Mouse (Mus musculus): ENCODE data around the gene Aldh3b1. TPM values are rescaled to one million over a fixed set of nuclear protein-coding genes. Genes with fewer than 3 reads are reported as not detected.
A peak's percentile ranks its signal among the peaks of the same experiment; 100 is the strongest.

Gene Aldh3b1
- polyA plus RNA-seq, 2 experiments = 1.8 to 2.6 TPM

GRCm38 (mm10) chr19:3926685-3927084, 2.9 kb downstream of the Aldh3b1 start:
- Histone ChIP-seq H3K9ac (ENCODE audit: low read depth, low read length, severe bottlenecking) (no peak overlapping the region), H3K4me3 (replicated peaks; ENCODE audit: low read length) (no peak overlapping the region), H3K27me3 (ENCODE audit: control insufficient read depth, insufficient read depth, low read length) (no peaks in the 10 kb centered on the region), H3K4me2 (replicated peaks; ENCODE audit: low read depth, low read length, severe bottlenecking) (no peak overlapping the region), H3K27ac (replicated peaks; ENCODE audit: low read depth, low read length) (0 out of 2 replicates have a peak overlapping the region, but pooled peaks have one; percentile 28), H3K9me3 (ENCODE audit: control insufficient read depth, low read length) (no peaks in the 10 kb centered on the region), H3K36me3 (ENCODE audit: control insufficient read depth, insufficient read depth, low read length) (no peaks in the 10 kb centered on the region), H3K4me1 (ENCODE audit: control insufficient read depth, insufficient read depth, low read length) (peaks cover 14% of the 10 kb centered on the region)
- ATAC-seq (ENCODE audit: low FRiP score, low read depth) = no peak
- WGBS = 70% methylated on average over 6 of the region's 6 CpGs
- TF ChIP-seq POLR2A (IDR thresholded peaks at IDR 0.05; ENCODE audit: borderline replicate concordance, extremely low read depth, insufficient read depth, insufficient read length) = no peak
- no peak for DNase-seq (ENCODE audit: low spot score)

GRCm38 (mm10) chr19:3926279-3926678, 3.3 kb downstream of the Aldh3b1 start:
- no peak for DNase-seq (ENCODE audit: low spot score)

DNA sequence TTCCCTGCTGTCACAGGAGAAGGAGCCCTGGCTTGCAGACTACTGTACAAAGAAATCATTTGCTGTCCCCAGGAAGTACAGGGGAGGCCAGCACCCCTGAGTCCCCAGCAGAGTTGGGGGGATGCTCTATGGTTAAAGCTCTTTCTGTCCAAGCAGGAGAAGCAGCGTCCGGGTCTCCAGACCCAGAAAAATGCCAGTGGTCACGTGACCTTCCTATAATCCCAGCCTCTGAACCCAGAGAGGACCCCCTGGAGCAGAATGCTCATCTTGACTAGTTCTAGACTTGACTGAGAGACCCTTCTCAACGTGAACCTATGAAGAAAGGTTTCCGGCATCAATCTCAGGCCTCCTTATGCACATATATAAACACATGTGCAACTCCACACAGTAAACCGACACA, 3.7 kb downstream of the Aldh3b1 start:
- Histone ChIP-seq H3K4me3 (replicated peaks; ENCODE audit: low read length) (no peak overlapping the region), H3K4me1 (ENCODE audit: control insufficient read depth, insufficient read depth, low read length) (peaks cover 14% of the 10 kb centered on the region), H3K9me3 (ENCODE audit: control insufficient read depth, low read length) (no peaks in the 10 kb centered on the region), H3K9ac (ENCODE audit: low read depth, low read length, severe bottlenecking) (no peak overlapping the region), H3K4me2 (replicated peaks; ENCODE audit: low read depth, low read length, severe bottlenecking) (no peak overlapping the region), H3K27ac (replicated peaks; ENCODE audit: low read depth, low read length) (no peak overlapping the region), H3K27me3 (ENCODE audit: control insufficient read depth, insufficient read depth, low read length) (no peaks in the 10 kb centered on the region), H3K36me3 (ENCODE audit: control insufficient read depth, insufficient read depth, low read length) (no peaks in the 10 kb centered on the region)
- DNase-seq (ENCODE audit: low spot score) (no peak), ATAC-seq (ENCODE audit: low FRiP score, low read depth) (no peak)
- TF ChIP-seq POLR2A (IDR thresholded peaks at IDR 0.05; ENCODE audit: borderline replicate concordance, extremely low read depth, insufficient read depth, insufficient read length) = no peak
- WGBS = 71% methylated on average over 6 of the region's 6 CpGs

More at GRCm38 (mm10) chr19:3926279-3926678, 3.3 kb downstream of the Aldh3b1 start:
- Histone ChIP-seq H3K4me1 (ENCODE audit: control insufficient read depth, insufficient read depth, low read length) (peaks cover 14% of the 10 kb centered on the region), H3K27ac (replicated peaks; ENCODE audit: low read depth, low read length) (0 out of 2 replicates have a peak overlapping the region, but pooled peaks have one; percentile 28), H3K9me3 (ENCODE audit: control insufficient read depth, low read length) (no peaks in the 10 kb centered on the region), H3K27me3 (ENCODE audit: control insufficient read depth, insufficient read depth, low read length) (no peaks in the 10 kb centered on the region), H3K4me2 (replicated peaks; ENCODE audit: low read depth, low read length, severe bottlenecking) (no peak overlapping the region), H3K36me3 (ENCODE audit: control insufficient read depth, insufficient read depth, low read length) (no peaks in the 10 kb centered on the region), H3K4me3 (replicated peaks; ENCODE audit: low read length) (no peak overlapping the region), H3K9ac (ENCODE audit: low read depth, low read length, severe bottlenecking) (no peak overlapping the region)
- TF ChIP-seq POLR2A (IDR thresholded peaks at IDR 0.05; ENCODE audit: borderline replicate concordance, extremely low read depth, insufficient read depth, insufficient read length) = no peak
- no peak for ATAC-seq (ENCODE audit: low FRiP score, low read depth)
- WGBS = 52% methylated on average over 3 of the region's 3 CpGs

DNA sequence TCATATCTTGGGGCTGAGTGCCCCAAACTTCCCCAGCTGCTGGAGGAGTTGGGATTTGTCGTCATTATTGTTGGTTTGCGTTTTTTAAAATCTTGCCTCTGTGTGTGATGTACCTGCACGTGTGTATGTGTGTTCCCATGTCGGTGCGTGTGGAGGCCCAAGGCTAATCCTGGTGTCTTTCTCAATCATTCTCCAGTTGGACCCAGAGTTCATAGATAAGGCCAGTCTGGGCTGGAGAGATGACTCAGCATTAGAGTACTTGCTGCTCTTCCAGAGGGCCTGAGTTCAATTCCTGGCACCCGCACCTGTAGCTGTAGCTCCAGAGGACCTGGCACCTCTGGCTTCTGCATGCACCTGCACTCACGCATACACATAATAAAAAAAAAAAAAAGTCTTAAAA, 4.7 kb downstream of the Aldh3b1 start:
- WGBS = 93% methylated on average over 7 of the region's 7 CpGs
- no peak overlapping the region for H3K9ac ChIP-seq (ENCODE audit: low read depth, low read length, severe bottlenecking)
- no peak overlapping the region for H3K4me2 ChIP-seq (replicated peaks; ENCODE audit: low read depth, low read length, severe bottlenecking)
- DNase-seq (ENCODE audit: low spot score) (no peak), ATAC-seq (ENCODE audit: low FRiP score, low read depth) (no peak)
- no peak overlapping the region for H3K4me3 ChIP-seq (replicated peaks; ENCODE audit: low read length)
- no peak for TF ChIP-seq POLR2A (IDR thresholded peaks at IDR 0.05; ENCODE audit: borderline replicate concordance, extremely low read depth, insufficient read depth, insufficient read length)
- H3K27me3 ChIP-seq (ENCODE audit: control insufficient read depth, insufficient read depth, low read length) = no peaks in the 10 kb centered on the region
- H3K27ac ChIP-seq (replicated peaks; ENCODE audit: low read depth, low read length) = no peak overlapping the region
- H3K36me3 ChIP-seq (ENCODE audit: control insufficient read depth, insufficient read depth, low read length) = no peaks in the 10 kb centered on the region
- no peaks in the 10 kb centered on the region for H3K9me3 ChIP-seq (ENCODE audit: control insufficient read depth, low read length)
- H3K4me1 ChIP-seq (ENCODE audit: control insufficient read depth, insufficient read depth, low read length) = peaks cover 11% of the 10 kb centered on the region

- Histone ChIP-seq H3K4me1 (ENCODE audit: control insufficient read depth, insufficient read depth, low read length) (peaks cover 4% of the 10 kb centered on the region), H3K27ac (replicated peaks; ENCODE audit: low read depth, low read length) (peak overlapping the region; percentile 39), H3K27me3 (ENCODE audit: control insufficient read depth, insufficient read depth, low read length) (no peaks in the 10 kb centered on the region), H3K4me3 (replicated peaks; ENCODE audit: low read length) (no peak overlapping the region), H3K9ac (ENCODE audit: low read depth, low read length, severe bottlenecking) (no peak overlapping the region), H3K9me3 (ENCODE audit: control insufficient read depth, low read length) (no peaks in the 10 kb centered on the region), H3K36me3 (ENCODE audit: control insufficient read depth, insufficient read depth, low read length) (no peaks in the 10 kb centered on the region), H3K4me2 (replicated peaks; ENCODE audit: low read depth, low read length, severe bottlenecking) (no peak overlapping the region)
- no peak for DNase-seq (ENCODE audit: low spot score)
- ATAC-seq (ENCODE audit: low FRiP score, low read depth) = no peak
- WGBS = 82% methylated on average over 8 of the region's 8 CpGs
- no peak for TF ChIP-seq POLR2A (IDR thresholded peaks at IDR 0.05; ENCODE audit: borderline replicate concordance, extremely low read depth, insufficient read depth, insufficient read length)
These were observed 5.4 kb downstream of the Aldh3b1 start for GRCm38 (mm10) chr19:3924190-3924589.

GRCm38 (mm10) chr19:3923586-3923985, 6.0 kb downstream of the Aldh3b1 start:
- Histone ChIP-seq H3K4me1 (ENCODE audit: control insufficient read depth, insufficient read depth, low read length) (no peaks in the 10 kb centered on the region; the same call in 1 of the 2 replicates), H3K9me3 (ENCODE audit: control insufficient read depth, low read length) (no peaks in the 10 kb centered on the region), H3K36me3 (ENCODE audit: control insufficient read depth, insufficient read depth, low read length) (no peaks in the 10 kb centered on the region), H3K4me2 (replicated peaks; ENCODE audit: low read depth, low read length, severe bottlenecking) (no peak overlapping the region), H3K27me3 (ENCODE audit: control insufficient read depth, insufficient read depth, low read length) (no peaks in the 10 kb centered on the region), H3K4me3 (replicated peaks; ENCODE audit: low read length) (no peak overlapping the region), H3K9ac (ENCODE audit: low read depth, low read length, severe bottlenecking) (no peak overlapping the region), H3K27ac (replicated peaks; ENCODE audit: low read depth, low read length) (peak overlapping the region; percentile 39)
- 56% methylated on average over 13 of the region's 13 CpGs for WGBS
- ATAC-seq (ENCODE audit: low FRiP score, low read depth) (peak; percentile 62), DNase-seq (ENCODE audit: low spot score) (peak; percentile 37)
- TF ChIP-seq POLR2A (IDR thresholded peaks at IDR 0.05; ENCODE audit: borderline replicate concordance, extremely low read depth, insufficient read depth, insufficient read length) = no peak

Measured in limb, embryonic 14.5 days (tissue).